Mouse (Mus musculus) brain, embryonic 14.5 days (tissue): ENCODE results near the gene Agbl3. TPM values are rescaled to one million over a fixed set of nuclear protein-coding genes. Genes with fewer than 3 reads are reported as not detected.

ENCODE experiments used
- DNase-seq: peaks from one replicate; pipeline ENCODE4 v3.0.0-alpha.2; 2011; ENCODE audit warnings: low read depth
- CTCF ChIP-seq: fragments of 200-500 bp; IDR thresholded peaks from 2 replicates; pipeline ENCODE4 v1.5.1; 2012; ENCODE audit warnings: inconsistent platforms, mild to moderate bottlenecking, moderate library complexity, borderline replicate concordance; ENCODE audit not compliant: insufficient read depth, insufficient read length; ENCODE audit errors: extremely low read depth
- POLR2A ChIP-seq: fragments of 200-500 bp; IDR thresholded peaks from 2 replicates; pipeline ENCODE4 v1.6.1; 2012; ENCODE audit warnings: mild to moderate bottlenecking, inconsistent platforms, borderline replicate concordance; ENCODE audit not compliant: poor library complexity, insufficient read depth, insufficient read length, severe bottlenecking; ENCODE audit errors: extremely low read depth
- polyA plus RNA-seq: library from polyadenylated mRNA; depleted of rRNA; stranded (reverse); fragments of >200 nt; gene quantifications from 2 replicates; pipeline ENCODE4 v1.2.3, GENCODE M21; 2012

Agbl3 gene
- polyA plus RNA-seq, 1 experiment = 13.0 TPM

DNA sequence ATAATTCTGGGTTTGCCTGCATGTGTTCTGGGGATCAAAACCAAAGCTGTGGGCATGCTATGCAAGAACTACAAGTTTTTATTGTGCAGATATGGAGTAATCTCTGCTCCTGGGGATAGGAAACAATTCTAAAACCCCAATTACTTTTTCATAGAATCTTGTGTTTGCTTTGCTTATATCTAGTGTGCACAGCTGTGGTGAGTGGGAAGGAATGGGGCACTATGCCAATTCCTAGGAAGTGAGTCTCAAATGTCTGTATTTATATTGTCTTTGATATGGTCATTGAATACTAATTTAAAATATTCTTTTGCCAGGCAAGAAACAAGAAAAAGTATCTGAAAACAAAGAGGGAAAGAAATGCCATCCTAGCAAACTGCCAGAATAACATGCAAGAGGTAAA, 44.2 kb downstream of the Agbl3 start:
- TF ChIP-seq CTCF (no peak), POLR2A (no peak)
- peak; percentile 30 for DNase-seq

DNA sequence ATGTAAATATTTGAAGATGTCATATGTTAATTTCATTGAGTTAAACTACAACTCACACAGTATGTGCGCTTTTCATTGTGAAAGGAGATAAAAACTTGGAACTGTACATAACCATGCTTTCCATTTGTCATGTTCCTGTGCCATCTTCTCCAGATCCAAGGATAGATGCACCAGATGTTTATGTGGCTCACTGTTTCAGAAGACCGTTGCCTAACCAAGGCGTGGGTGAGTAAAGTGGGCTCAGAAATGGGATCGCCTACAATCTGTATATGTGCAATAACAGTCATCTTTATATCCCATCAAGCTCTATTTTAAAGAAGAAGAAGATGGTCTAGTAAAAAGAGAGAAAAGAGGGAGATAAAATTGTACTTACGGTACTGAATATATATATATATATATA, 52.1 kb downstream of the Agbl3 start:
- DNase-seq = no peak
- TF ChIP-seq CTCF = no peak
- no peak for TF ChIP-seq POLR2A

DNA sequence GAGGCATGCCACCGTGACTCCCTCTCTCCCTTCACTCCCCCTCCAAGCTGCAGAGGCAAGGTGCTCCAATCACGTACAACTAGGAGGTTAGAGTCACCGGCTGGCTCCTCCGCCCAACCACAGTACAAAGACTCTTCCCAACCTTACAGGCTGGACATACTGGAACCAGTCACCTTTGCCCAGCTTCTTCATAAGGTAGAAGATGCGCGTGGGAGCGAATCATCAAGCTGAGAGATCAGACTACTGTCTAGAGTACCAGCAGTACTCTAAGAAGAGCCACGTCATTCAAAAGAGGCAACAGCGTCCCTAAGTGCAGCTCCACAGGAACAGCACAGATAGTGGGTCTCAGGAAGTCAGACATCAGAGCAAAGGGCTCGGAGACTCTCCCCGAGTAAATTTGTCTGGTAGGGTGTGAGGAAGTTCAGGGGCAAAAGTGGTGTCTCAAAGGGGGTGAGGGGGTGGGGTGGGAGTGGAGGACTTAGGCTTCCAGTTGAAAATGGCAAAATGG, 81.4 kb downstream of the Agbl3 start:
- TF ChIP-seq POLR2A = no peak
- no peak for TF ChIP-seq CTCF
- no peak for DNase-seq

DNA sequence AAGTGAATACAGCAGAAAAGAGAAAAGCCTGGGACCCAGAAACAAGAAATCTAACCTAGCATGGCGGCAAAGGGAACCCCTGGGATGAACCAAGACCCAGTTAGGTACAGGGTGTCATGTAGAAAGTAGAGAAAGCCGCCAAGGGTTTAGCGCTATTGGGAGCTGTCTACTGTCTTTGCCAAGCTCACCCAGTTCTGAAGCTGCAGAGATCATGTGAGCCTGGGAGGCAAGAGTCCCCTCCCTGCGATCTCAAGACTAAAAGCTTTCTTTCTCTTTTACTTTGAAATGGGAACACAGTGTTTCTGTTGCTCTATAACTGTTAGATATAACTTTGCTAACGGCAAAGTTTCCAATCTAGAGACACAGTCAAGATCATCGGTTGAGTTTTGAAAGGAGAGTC, 82.1 kb downstream of the Agbl3 start:
- no peak for DNase-seq
- TF ChIP-seq POLR2A (no peak), CTCF (no peak)

DNA sequence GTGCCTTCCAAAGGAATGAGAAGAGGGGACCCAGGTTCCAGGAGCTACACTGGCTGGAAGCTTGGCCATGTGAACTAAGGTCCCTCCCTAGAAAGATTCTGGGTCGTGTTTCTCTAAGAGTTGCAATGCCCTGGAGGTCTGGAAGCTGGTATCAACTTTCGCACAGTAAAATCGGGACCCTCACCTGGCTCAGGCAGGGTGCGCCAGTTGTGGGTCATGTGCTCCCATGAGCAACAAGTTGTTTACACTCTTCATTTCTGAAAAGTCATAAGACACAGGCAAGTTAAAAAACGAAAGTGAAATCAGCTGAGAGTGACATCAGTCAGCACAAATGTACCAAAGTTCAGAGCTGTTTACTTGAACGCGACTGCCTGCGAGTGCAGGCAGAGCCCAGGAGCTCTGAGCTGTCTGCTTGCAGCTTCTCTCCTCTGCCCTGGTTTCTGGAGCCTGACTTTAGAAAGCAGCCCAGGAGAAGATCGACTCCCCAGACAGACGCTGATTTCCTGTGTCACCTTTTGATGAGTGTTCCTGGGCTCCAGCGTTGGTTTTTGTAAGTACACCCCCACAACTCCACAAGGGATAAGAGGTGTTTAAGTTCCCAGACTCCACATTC, 82.7 kb downstream of the Agbl3 start, which contains the start of gene Tmem140:
Gene Tmem140 (plus strand): TSS at position 356 of the 613 bp plus-strand sequence.
- DNase-seq = no peak
- no peak for TF ChIP-seq POLR2A
- TF ChIP-seq CTCF = no peak

DNA sequence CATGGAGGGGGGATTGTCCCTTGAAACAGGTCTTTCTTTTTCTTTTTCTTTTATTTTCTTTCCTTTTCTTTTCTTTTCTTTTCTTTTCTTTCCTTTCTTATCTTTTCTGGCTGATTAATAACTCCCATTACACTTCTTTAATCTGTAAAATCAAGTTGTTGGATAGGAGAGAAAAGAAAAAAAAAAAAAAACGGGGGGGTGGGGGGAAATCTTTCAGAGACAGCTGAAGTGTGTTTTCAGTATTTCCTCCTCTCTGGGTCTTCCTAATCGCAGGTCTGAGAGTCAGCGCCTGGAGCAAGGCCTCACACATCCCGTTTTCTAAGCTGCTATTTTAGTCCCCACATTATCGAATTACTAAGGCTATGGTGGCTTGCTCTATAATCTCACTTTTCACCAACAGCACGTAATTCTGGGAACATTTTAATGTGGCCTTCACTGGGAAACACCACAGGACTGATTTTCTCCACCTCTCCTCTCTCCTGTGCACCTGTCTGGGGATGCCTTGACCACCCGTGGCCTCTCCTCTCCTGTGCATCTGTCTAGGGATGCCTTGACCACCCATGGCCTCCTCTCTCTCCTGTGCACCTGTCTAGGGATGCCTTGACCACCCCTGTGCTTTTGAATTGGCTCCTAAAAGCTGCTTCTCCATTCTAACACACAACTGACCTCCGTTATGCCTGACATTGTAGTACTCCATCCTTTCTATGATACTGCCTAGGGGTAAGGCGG, 83.7 kb downstream of the Agbl3 start:
- no peak for TF ChIP-seq CTCF
- no peak for TF ChIP-seq POLR2A
- no peak for DNase-seq

DNA sequence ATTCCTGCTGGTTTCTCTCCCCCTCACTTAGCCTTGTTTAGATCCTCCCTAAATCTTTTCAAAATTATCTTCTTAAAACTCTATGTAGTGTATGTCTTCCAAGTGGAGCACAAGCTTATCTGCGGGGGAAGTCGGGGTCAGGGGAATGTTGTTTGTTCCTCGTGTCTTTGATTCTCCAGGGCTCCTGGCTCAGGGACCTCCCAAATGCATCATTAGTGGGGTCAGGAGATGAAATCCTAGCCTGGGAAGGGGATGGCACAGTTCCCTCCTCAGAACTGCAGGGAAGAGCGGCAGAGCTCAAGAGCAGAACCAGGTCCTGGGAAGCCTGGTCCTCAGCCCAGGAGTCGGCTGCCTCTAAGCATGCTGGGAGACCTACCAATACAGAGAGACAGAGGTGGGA, 85.0 kb downstream of the Agbl3 start:
- TF ChIP-seq CTCF (no peak), POLR2A (no peak)
- no peak for DNase-seq

DNA sequence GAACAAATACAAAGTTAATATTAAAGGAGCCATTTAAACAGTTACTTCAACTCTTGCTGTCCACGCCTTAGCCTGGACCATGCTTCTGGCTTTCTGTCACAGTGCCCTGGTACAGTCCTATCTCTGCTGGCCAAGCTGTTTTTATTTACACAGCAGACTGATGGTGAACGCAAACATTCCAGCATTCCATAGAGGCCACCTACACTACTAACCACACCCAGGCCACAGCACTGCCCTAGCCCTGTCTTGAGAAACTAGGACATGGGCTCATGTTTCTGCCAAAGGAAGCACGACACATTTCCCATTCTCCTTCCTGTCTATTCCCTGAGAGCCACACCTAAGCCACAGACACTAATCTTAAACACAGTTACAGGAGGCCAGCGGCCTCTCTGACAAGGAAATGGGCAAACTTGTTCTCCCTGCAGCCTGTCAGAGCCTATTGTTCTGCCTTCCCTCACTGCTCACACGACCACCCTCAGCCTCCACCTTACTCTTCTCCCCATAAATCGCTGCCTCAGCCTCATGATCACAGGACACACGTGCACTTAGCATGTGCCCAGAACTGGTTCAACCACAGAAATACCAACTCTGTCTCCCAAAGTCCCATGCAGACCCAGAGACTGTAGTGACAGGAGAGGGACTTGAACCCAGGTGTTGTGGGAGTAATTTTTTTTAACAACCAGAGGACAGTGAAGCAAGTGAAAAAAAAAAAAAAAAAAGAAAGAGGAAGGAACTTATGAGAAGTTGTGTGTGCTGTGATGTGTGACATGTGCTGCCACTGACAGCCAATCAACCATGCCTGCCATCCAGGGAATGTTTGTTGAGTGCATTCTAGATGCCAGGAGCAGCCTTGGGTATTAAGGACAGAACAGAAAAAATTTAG, 85.7 kb downstream of the Agbl3 start:
- no peak for DNase-seq
- TF ChIP-seq POLR2A (no peak), CTCF (no peak)

DNA sequence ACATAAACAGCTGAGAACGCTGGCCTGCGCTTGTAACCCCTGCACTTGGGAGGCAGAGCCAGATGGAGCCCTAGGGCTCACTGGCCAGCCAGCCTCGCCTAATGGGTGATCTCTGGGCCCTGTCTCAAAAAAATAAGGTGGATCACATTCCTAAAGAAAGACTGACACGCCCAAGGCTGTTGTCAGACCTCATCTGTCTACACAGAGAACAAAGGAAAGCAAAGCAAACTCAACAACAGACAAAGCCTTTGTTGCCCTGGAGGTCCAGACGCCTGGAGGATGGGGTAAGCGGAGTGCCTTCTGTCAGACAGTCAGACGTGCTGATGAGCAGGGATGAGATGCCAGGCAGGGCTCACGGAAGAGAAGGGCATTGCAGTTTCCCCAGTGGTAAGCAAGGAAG, 86.6 kb downstream of the Agbl3 start:
- TF ChIP-seq CTCF (no peak), POLR2A (no peak)
- no peak for DNase-seq

DNA sequence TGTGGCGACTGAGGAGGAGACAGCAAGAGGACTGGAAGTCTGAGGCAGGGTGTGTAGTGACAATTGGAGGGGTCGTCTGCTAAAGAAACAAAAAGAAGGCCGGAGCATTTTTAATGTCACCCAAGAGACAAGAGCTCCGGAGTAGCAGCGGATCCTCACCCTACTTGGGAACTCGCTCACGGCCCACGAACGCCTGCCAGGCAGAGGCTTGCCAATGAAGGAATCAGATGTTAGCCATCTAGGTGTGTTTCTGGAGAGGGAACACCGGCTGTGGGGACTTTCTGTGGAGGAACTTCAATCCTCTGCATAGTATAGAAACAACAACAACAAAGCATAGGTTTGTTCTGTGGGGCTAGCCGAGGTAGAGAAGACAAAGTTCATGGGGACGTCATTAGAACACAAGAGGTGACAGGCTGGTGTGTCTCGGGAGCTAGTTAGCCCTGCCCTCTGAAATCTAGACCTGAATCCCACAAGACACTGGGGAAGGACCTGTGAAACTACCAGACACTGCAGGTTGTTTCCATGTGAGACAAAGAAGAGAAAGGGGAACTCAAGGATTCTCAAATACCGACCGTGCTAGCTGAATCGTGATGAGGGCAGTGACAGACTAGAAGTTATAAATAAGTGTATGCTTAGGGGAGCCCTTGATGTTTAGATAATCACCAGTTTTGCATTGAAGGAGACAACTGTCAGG, 87.2 kb downstream of the Agbl3 start:
- no peak for DNase-seq
- no peak for TF ChIP-seq POLR2A
- TF ChIP-seq CTCF = no peak

DNA sequence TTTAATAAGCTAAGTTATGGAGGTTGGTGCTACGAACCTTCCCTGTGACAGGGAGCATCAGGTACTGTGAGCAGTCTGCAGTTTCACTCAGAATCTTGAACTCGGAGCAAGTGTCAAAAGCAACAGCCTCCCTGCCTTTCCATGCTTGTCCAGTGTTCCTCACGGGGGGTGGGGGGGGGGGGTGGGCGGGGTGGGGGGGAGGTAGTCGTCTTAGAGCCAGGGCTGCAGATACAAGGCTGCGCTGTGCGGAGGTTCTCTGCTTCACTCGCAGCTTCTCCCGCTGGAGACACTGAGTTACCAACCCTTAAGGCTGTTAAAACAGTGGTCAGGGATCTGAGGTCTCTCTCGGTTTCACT, 87.7 kb downstream of the Agbl3 start:
- TF ChIP-seq CTCF = no peak
- no peak for TF ChIP-seq POLR2A
- DNase-seq = no peak
